Mouse (Mus musculus) midbrain, embryonic 13.5 days (tissue): Measurements from ENCODE around the gene Mroh2a. TPM values are rescaled to one million over a fixed set of nuclear protein-coding genes. Genes with fewer than 3 reads are reported as not detected.

Experiments
- ATAC-seq: fragments of 200-750 bp; cut with Nextera tagmentation; 2 replicates; pipeline ENCODE4 v1.8.0; 2017; ENCODE audit warnings: mild to moderate bottlenecking, moderate TSS enrichment, moderate library complexity
- H3K27ac ChIP-seq: fragments of 300-500 bp; sonication (generic); 2 replicates; pipeline ENCODE4 v1.5.1; 2015; ENCODE audit warnings: inconsistent platforms, mild to moderate bottlenecking, moderate library complexity
- H3K27me3 ChIP-seq: fragments of 300-500 bp; sonication (generic); 2 replicates; pipeline ENCODE4 v1.6.1; 2015; ENCODE audit warnings: mild to moderate bottlenecking, inconsistent platforms
- H3K36me3 ChIP-seq: fragments of 300-500 bp; sonication (generic); 2 replicates; pipeline ENCODE4 v1.6.1; 2015; ENCODE audit warnings: mild to moderate bottlenecking, inconsistent platforms
- H3K4me1 ChIP-seq: fragments of 300-500 bp; sonication (generic); replicated peaks from 2 replicates; pipeline ENCODE4 v1.6.1; 2015; ENCODE audit warnings: inconsistent platforms
- H3K4me2 ChIP-seq: fragments of 300-500 bp; sonication (generic); replicated peaks from 2 replicates; pipeline ENCODE4 v1.6.1; 2015; ENCODE audit warnings: moderate library complexity, mild to moderate bottlenecking, inconsistent platforms
- H3K4me3 ChIP-seq: fragments of 300-500 bp; sonication (generic); replicated peaks from 2 replicates; pipeline ENCODE4 v1.5.1; 2015; ENCODE audit warnings: mild to moderate bottlenecking, inconsistent platforms
- H3K9ac ChIP-seq: fragments of 300-500 bp; sonication (generic); replicated peaks from 2 replicates; pipeline ENCODE4 v1.6.1; 2015; ENCODE audit warnings: mild to moderate bottlenecking, inconsistent platforms
- H3K9me3 ChIP-seq: fragments of 300-500 bp; sonication (generic); 2 replicates; pipeline ENCODE4 v1.6.1; 2016; ENCODE audit warnings: mild to moderate bottlenecking, inconsistent platforms
- WGBS: fragments of 180-500 bp; shearing (Covaris S2); methylation state at CpG from one replicate; pipeline ENCODE4 v1.1.7; 2015; 5-methylcytosine and 5-hydroxymethylcytosine counted together
- polyA plus RNA-seq: library from polyadenylated mRNA; unstranded; fragments of >200 nt; fragmentation: Nextera tagmentation; extraction: Ambion mirVana; gene quantifications from 2 replicates; pipeline ENCODE4 v1.2.1, GENCODE M21; 2015

The Mroh2a gene
- polyA plus RNA-seq, 1 experiment from 2014 or later, result 1.0 TPM

- Histone ChIP-seq H3K27ac (no peak overlapping the region), H3K4me3 (peak overlapping the region; percentile 46), H3K4me1 (peaks cover 26% of the 10 kb centered on the region), H3K9me3 (no peaks in the 10 kb centered on the region), H3K27me3 (no peaks in the 10 kb centered on the region), H3K4me2 (peak overlapping the region; percentile 60), H3K36me3 (peaks cover 35% of the 10 kb centered on the region), H3K9ac (peak overlapping the region; percentile 69)
- WGBS, result 70% methylated on average over 13 of the region's 13 CpGs
- no peak for ATAC-seq
Measured at GRCm38 (mm10) chr1:88275698-88276523, 49.1 kb downstream of the Mroh2a start.

- H3K4me2 ChIP-seq, result peak overlapping the region; percentile 60
- H3K4me3 ChIP-seq, result peak overlapping the region; percentile 46
- H3K27me3 ChIP-seq, result no peaks in the 10 kb centered on the region
- peak overlapping the region; percentile 62 for H3K27ac ChIP-seq
- peaks cover 26% of the 10 kb centered on the region for H3K4me1 ChIP-seq
- WGBS, result 27% methylated on average over 10 of the region's 10 CpGs
- ATAC-seq, result peak; percentile 61
- H3K9me3 ChIP-seq, result no peaks in the 10 kb centered on the region
- H3K9ac ChIP-seq, result peak overlapping the region; percentile 69
- H3K36me3 ChIP-seq, result peaks cover 31% of the 10 kb centered on the region
Measured at GRCm38 (mm10) chr1:88276524-88277097, 49.8 kb downstream of the Mroh2a start.

- Histone ChIP-seq H3K4me2 (peak within 1 kb of the TSS; percentile 60), H3K9ac (peak within 1 kb of the TSS; percentile 69), H3K27ac (peak within 1 kb of the TSS; percentile 62), H3K9me3 (0 out of 2 replicates have a peak, but pooled peaks cover 5% of the 10 kb centered on the region), H3K4me1 (peaks cover 26% of the 10 kb centered on the region), H3K36me3 (peaks cover 25% of the 10 kb centered on the region), H3K4me3 (peak within 1 kb of the TSS; percentile 46), H3K27me3 (no peaks in the 10 kb centered on the region)
- WGBS, result under 1% methylated on average over 50 of the region's 50 CpGs
- peak; percentile 96 for ATAC-seq
Measured at GRCm38 (mm10) chr1:88277098-88277817, 50.5 kb downstream of the Mroh2a start, which contains the start of the genes Hjurp and Trpm8. Hjurp (minus strand) TSS chr1:88277633. Trpm8 (plus strand) TSS chr1:88277661.

GRCm38 (mm10) chr1:88277818-88278511, 51.2 kb downstream of the Mroh2a start:
- H3K4me2 ChIP-seq, result peak overlapping the region; percentile 60
- peaks cover 9% of the 10 kb centered on the region; the same call in 1 of the 2 replicates for H3K9me3 ChIP-seq
- peaks cover 19% of the 10 kb centered on the region for H3K36me3 ChIP-seq
- peak overlapping the region; percentile 46 for H3K4me3 ChIP-seq
- H3K27me3 ChIP-seq, result no peaks in the 10 kb centered on the region
- peaks cover 26% of the 10 kb centered on the region for H3K4me1 ChIP-seq
- WGBS, result 66% methylated on average over 18 of the region's 18 CpGs
- H3K27ac ChIP-seq, result no peak overlapping the region
- peak; percentile 11 for ATAC-seq
- H3K9ac ChIP-seq, result peak overlapping the region; percentile 69

- no peak overlapping the region for H3K9ac ChIP-seq
- H3K4me2 ChIP-seq, result no peak overlapping the region
- peaks cover 7% of the 10 kb centered on the region for H3K36me3 ChIP-seq
- no peak for ATAC-seq
- H3K9me3 ChIP-seq, result peaks cover 21% of the 10 kb centered on the region
- 74% methylated on average over 9 of the region's 9 CpGs for WGBS
- no peak overlapping the region for H3K4me3 ChIP-seq
- H3K27me3 ChIP-seq, result no peaks in the 10 kb centered on the region
- no peak overlapping the region for H3K27ac ChIP-seq
- H3K4me1 ChIP-seq, result peaks cover 26% of the 10 kb centered on the region
Measured at GRCm38 (mm10) chr1:88279111-88280005, 52.6 kb downstream of the Mroh2a start.

GRCm38 (mm10) chr1:88280006-88280690, 53.4 kb downstream of the Mroh2a start:
- Histone ChIP-seq H3K9me3 (peaks cover 29% of the 10 kb centered on the region), H3K4me1 (peaks cover 24% of the 10 kb centered on the region), H3K9ac (no peak overlapping the region), H3K27ac (no peak overlapping the region), H3K27me3 (no peaks in the 10 kb centered on the region), H3K4me3 (no peak overlapping the region), H3K36me3 (0 out of 2 replicates have a peak, but pooled peaks cover 2% of the 10 kb centered on the region), H3K4me2 (no peak overlapping the region)
- WGBS, result 73% methylated on average over 15 of the region's 15 CpGs
- no peak for ATAC-seq

- H3K4me3 ChIP-seq, result no peak overlapping the region
- peaks cover 47% of the 10 kb centered on the region for H3K9me3 ChIP-seq
- H3K27ac ChIP-seq, result no peak overlapping the region
- no peak overlapping the region for H3K4me2 ChIP-seq
- H3K36me3 ChIP-seq, result no peaks in the 10 kb centered on the region
- no peak overlapping the region for H3K9ac ChIP-seq
- ATAC-seq, result no peak
- 61% methylated on average over 3 of the region's 3 CpGs for WGBS
- peaks cover 5% of the 10 kb centered on the region for H3K4me1 ChIP-seq
- H3K27me3 ChIP-seq, result no peaks in the 10 kb centered on the region
Measured at GRCm38 (mm10) chr1:88282301-88282700, 55.5 kb downstream of the Mroh2a start.

- Histone ChIP-seq H3K27me3 (no peaks in the 10 kb centered on the region), H3K4me3 (no peak overlapping the region), H3K9ac (no peak overlapping the region), H3K4me1 (no peaks in the 10 kb centered on the region), H3K27ac (no peak overlapping the region), H3K9me3 (peaks cover 60% of the 10 kb centered on the region), H3K36me3 (no peaks in the 10 kb centered on the region), H3K4me2 (no peak overlapping the region)
- ATAC-seq, result no peak
- WGBS, result 81% methylated on average over 15 of the region's 15 CpGs
Measured at GRCm38 (mm10) chr1:88283376-88284227, 56.8 kb downstream of the Mroh2a start.

- peak; percentile 40 for ATAC-seq
- H3K9me3 ChIP-seq, result peaks cover 66% of the 10 kb centered on the region
Measured at GRCm38 (mm10) chr1:88284228-88284945, 57.6 kb downstream of the Mroh2a start.

More at GRCm38 (mm10) chr1:88284228-88284945, 57.6 kb downstream of the Mroh2a start:
- Histone ChIP-seq H3K36me3 (no peaks in the 10 kb centered on the region), H3K27me3 (no peaks in the 10 kb centered on the region), H3K4me3 (no peak overlapping the region), H3K4me1 (no peaks in the 10 kb centered on the region), H3K9ac (no peak overlapping the region), H3K27ac (no peak overlapping the region), H3K4me2 (no peak overlapping the region)
- 62% methylated on average over 10 of the region's 10 CpGs for WGBS
